Mouse (Mus musculus) limb, embryonic 11.5 days (tissue): Measurements from ENCODE around the gene Trir. TPM values are rescaled to one million over a fixed set of nuclear protein-coding genes. Genes with fewer than 3 reads are reported as not detected.
A peak's percentile ranks its signal among the peaks of the same experiment; 100 is the strongest.

Experiments
- ATAC-seq: fragments of 200-750 bp; cut with Nextera tagmentation; 2 replicates; pipeline ENCODE4 v1.8.0; 2017; ENCODE audit warnings: low read depth; ENCODE audit not compliant: insufficient number of reproducible peaks, low FRiP score, low TSS enrichment
- DNase-seq: peaks from one replicate; pipeline ENCODE4 v3.0.0-alpha.2; 2015; ENCODE audit warnings: low spot score
- H3K27ac ChIP-seq: fragments of 300-500 bp; sonication (generic); replicated peaks from 2 replicates; pipeline ENCODE4 v1.5.1; 2014; ENCODE audit warnings: low read depth, mild to moderate bottlenecking, low read length
- H3K27me3 ChIP-seq: fragments of 300-500 bp; sonication (generic); 2 replicates; pipeline ENCODE4 v1.6.1; 2014; ENCODE audit warnings: mild to moderate bottlenecking, low read length, mixed read lengths; ENCODE audit not compliant: control insufficient read depth, insufficient read depth
- H3K36me3 ChIP-seq: fragments of 300-500 bp; sonication (generic); 2 replicates; pipeline ENCODE4 v1.6.1; 2014; ENCODE audit warnings: mild to moderate bottlenecking, low read length, moderate library complexity, mixed read lengths; ENCODE audit not compliant: control insufficient read depth, insufficient read depth
- H3K4me1 ChIP-seq: fragments of 300-500 bp; sonication (generic); 2 replicates; pipeline ENCODE4 v1.6.1; 2014; ENCODE audit warnings: low read length, mixed read lengths; ENCODE audit not compliant: control insufficient read depth, insufficient read depth
- H3K4me2 ChIP-seq: fragments of 300-500 bp; sonication (generic); 2 replicates; pipeline ENCODE4 v1.6.1; 2014; ENCODE audit warnings: low read depth, mild to moderate bottlenecking, moderate library complexity; ENCODE audit not compliant: severe bottlenecking
- H3K4me3 ChIP-seq: fragments of 300-500 bp; sonication (generic); 2 replicates; pipeline ENCODE4 v1.5.1; 2014; ENCODE audit warnings: low read depth, low read length
- H3K9ac ChIP-seq: fragments of 300-500 bp; sonication (generic); 2 replicates; pipeline ENCODE4 v1.6.1; 2014; ENCODE audit warnings: mild to moderate bottlenecking, low read length
- H3K9me3 ChIP-seq: fragments of 300-500 bp; sonication (generic); 2 replicates; pipeline ENCODE4 v1.6.1; 2016; ENCODE audit warnings: low read length; ENCODE audit not compliant: control insufficient read depth
- WGBS: fragments of 180-500 bp; shearing (Covaris S2); extraction: QIAGEN DNeasy Blood & Tissue Kit; methylation state at CpG from one replicate; pipeline ENCODE4 v1.1.7; 2014; 5-methylcytosine and 5-hydroxymethylcytosine counted together
- polyA plus RNA-seq: library from polyadenylated mRNA; unstranded; fragments of >200 nt; fragmentation: Nextera tagmentation; extraction: Ambion mirVana; gene quantifications from 2 replicates; pipeline ENCODE4 v1.2.1, GENCODE M21; 2014

Trir gene
- polyA plus RNA-seq, 1 experiment from 2014 or later = 197 TPM

DNA sequence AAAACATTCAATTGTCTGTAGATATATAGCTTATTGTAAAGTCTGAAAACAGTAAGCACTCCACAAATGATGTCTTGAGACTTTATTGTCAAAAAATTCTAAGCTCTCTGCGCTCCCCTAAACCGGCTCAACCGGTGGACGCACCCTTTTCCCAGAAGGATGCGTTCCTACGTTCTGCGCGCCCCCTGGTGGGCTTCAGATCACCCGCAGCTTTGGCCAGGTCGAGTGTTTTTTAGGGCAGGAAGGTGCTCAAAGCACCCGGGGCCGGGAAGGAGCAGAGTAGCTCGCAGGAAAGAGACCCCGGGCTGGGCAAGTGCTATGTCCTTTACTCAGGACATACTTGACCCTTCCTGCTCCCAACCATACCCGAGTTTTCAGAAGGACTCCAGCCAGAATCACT, 36.8 kb upstream of the Trir start:
- Histone ChIP-seq H3K27ac (0 out of 2 replicates have a peak overlapping the region, but pooled peaks have one; percentile 23), H3K4me1 (peaks cover 16% of the 10 kb centered on the region), H3K27me3 (peaks cover 2% of the 10 kb centered on the region; the same call in 1 of the 2 replicates), H3K9ac (peak overlapping the region; percentile 61), H3K4me2 (peak overlapping the region; percentile 55), H3K36me3 (no peaks in the 10 kb centered on the region), H3K4me3 (peak overlapping the region; percentile 32), H3K9me3 (no peaks in the 10 kb centered on the region)
- under 1% methylated on average over 15 of the region's 15 CpGs for WGBS
- peak; percentile 95 for DNase-seq
- ATAC-seq = peak; percentile 29

DNA sequence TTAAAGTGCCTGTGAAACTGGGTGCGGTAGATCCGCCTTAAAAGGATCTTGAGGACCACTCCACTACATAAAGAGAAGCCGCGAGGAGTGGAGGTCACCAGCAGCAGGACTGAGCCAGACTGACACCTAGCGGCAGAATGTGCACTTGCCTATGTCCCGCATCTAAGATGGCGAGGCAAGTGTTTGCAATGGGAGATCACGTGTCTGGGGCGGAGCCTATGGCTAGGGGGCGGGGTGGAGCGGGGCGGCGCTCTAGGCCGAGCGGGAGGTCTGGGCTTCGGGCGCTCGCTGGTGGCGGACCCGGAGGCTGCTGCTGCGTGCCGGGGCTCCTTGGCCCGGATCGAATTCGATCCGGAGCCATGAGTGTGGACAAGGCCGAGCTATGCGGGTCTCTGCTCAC, 36.3 kb upstream of the Trir start, which contains the start of gene Hook2:
TSS of gene Hook2 (plus strand) at position 255 of the 400 bp plus-strand sequence.
- no peaks in the 10 kb centered on the region for H3K9me3 ChIP-seq
- H3K4me2 ChIP-seq = peak within 1 kb of the TSS; percentile 55
- peak within 1 kb of the TSS; percentile 61 for H3K9ac ChIP-seq
- H3K36me3 ChIP-seq = no peaks in the 10 kb centered on the region
- peaks cover 7% of the 10 kb centered on the region for H3K27me3 ChIP-seq
- whole genome bisulfite sequencing = under 1% methylated on average over 26 of the region's 28 CpGs
- ATAC-seq (peak; percentile 91), DNase-seq (peak; percentile 98)
- 0 out of 2 replicates have a peak within 1 kb of the TSS, but pooled peaks have one; percentile 23 for H3K27ac ChIP-seq
- H3K4me3 ChIP-seq = peak within 1 kb of the TSS; percentile 32
- H3K4me1 ChIP-seq = peaks cover 13% of the 10 kb centered on the region

DNA sequence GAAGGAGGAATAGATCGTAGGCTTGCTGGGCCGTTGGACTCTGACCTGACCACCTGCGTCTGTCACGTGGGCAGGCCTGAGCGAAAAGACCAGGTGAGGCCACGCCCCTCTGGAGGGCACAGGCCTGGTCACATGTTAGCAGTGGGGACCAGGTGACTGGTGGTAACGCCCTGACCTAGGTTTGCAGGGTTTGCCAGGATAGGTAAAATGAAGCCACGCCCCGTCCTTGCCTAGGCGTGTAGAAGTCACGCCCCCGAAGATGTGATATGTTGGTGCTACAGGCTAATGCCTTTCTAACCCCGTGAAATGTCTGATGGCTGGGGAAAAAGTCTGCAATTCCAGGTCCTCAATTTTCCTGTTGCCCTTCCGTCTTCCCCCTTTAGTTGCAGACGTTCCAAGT, 35.8 kb upstream of the Trir start:
- H3K4me3 ChIP-seq = peak overlapping the region; percentile 32
- H3K27me3 ChIP-seq = peaks cover 11% of the 10 kb centered on the region
- peaks cover 10% of the 10 kb centered on the region for H3K4me1 ChIP-seq
- H3K27ac ChIP-seq = no peak overlapping the region
- WGBS = 2% methylated on average over 15 of the region's 15 CpGs
- ATAC-seq (peak; percentile 50), DNase-seq (peak; percentile 62)
- no peaks in the 10 kb centered on the region for H3K9me3 ChIP-seq
- H3K36me3 ChIP-seq = no peaks in the 10 kb centered on the region
- H3K4me2 ChIP-seq = peak overlapping the region; percentile 55
- peak overlapping the region; percentile 53 for H3K9ac ChIP-seq

DNA sequence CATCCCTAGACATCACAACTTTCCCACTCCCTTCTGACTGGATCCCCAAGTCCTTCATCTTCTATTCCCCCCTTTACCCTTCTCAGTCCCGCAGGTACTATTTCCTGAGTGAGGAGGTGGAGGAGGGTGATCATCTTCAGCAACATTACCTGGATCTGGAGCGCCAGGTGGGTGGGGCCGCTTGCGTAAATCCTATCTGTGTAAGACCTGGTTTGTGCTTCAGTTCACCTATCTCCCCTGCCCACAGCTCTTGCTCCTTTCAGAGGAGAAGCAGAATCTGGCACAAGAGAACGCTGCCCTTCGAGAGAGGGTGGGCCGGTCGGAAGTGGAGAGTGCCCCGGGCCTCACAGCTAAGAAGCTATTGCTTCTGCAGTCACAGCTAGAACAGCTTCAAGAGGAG, 32.2 kb upstream of the Trir start:
- DNase-seq = no peak
- 92% methylated on average over 9 of the region's 9 CpGs for WGBS
- H3K4me2 ChIP-seq = no peak overlapping the region
- H3K27me3 ChIP-seq = peaks cover 14% of the 10 kb centered on the region
- H3K4me3 ChIP-seq = no peak overlapping the region
- no peaks in the 10 kb centered on the region for H3K9me3 ChIP-seq
- no peak overlapping the region for H3K9ac ChIP-seq
- no peak for ATAC-seq
- no peak overlapping the region for H3K27ac ChIP-seq
- H3K4me1 ChIP-seq = peaks cover 10% of the 10 kb centered on the region; the same call in 1 of the 2 replicates
- H3K36me3 ChIP-seq = no peaks in the 10 kb centered on the region

DNA sequence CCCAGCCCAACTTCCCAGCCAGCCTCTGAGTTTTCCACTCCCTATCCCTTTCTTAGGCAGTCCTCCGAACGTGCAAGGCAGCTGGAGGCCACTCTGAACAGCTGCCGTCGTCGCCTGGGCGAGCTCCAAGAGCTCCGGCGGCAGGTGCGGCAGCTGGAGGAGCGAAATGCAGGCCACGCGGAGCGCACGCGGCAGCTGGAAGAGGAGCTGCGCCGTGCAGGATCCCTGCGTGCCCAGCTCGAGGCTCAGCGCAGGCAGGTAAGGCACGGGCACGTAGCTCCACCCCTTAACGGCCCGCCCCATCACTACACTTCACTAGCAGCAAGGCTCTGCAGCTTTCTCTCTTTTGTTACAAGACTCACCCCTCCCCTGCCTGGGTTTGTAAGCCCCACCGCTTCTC, 30.9 kb upstream of the Trir start:
- no peak overlapping the region for H3K4me2 ChIP-seq
- 32% methylated on average over 25 of the region's 25 CpGs for WGBS

DNA sequence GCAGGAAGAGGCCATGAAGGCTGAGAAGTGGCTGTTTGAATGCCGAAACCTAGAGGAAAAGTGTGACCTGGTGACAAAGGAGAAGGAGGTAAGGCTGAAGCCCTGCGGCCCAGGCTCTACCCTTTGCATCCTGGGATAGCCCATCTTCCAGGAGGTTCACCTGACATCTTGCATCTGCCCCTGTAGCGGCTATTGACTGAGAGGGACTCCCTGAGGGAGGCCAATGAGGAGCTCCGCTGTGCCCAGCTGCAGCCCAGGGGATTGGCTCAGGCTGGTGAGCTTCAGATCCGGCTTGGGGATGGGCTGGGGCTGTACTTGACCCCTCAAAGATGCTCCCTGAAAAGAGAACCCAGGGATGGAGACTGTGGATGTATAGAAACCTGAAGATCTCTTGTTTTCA, 29.6 kb upstream of the Trir start:
- H3K4me1 ChIP-seq = peaks cover 7% of the 10 kb centered on the region; the same call in 1 of the 2 replicates
- no peaks in the 10 kb centered on the region for H3K9me3 ChIP-seq
- H3K36me3 ChIP-seq = no peaks in the 10 kb centered on the region
- peaks cover 14% of the 10 kb centered on the region for H3K27me3 ChIP-seq
- DNase-seq (no peak), ATAC-seq (no peak)
- 76% methylated on average over 5 of the region's 5 CpGs for WGBS
- H3K4me2 ChIP-seq = no peak overlapping the region
- no peak overlapping the region for H3K27ac ChIP-seq
- H3K9ac ChIP-seq = no peak overlapping the region
- no peak overlapping the region for H3K4me3 ChIP-seq

More for the DNA sequence above, 30.9 kb upstream of the Trir start:
- Histone ChIP-seq H3K9ac (no peak overlapping the region), H3K36me3 (no peaks in the 10 kb centered on the region), H3K4me1 (peaks cover 9% of the 10 kb centered on the region; the same call in 1 of the 2 replicates), H3K9me3 (no peaks in the 10 kb centered on the region), H3K27ac (no peak overlapping the region), H3K27me3 (peaks cover 14% of the 10 kb centered on the region), H3K4me3 (no peak overlapping the region)
- DNase-seq (peak; percentile 41), ATAC-seq (no peak)

DNA sequence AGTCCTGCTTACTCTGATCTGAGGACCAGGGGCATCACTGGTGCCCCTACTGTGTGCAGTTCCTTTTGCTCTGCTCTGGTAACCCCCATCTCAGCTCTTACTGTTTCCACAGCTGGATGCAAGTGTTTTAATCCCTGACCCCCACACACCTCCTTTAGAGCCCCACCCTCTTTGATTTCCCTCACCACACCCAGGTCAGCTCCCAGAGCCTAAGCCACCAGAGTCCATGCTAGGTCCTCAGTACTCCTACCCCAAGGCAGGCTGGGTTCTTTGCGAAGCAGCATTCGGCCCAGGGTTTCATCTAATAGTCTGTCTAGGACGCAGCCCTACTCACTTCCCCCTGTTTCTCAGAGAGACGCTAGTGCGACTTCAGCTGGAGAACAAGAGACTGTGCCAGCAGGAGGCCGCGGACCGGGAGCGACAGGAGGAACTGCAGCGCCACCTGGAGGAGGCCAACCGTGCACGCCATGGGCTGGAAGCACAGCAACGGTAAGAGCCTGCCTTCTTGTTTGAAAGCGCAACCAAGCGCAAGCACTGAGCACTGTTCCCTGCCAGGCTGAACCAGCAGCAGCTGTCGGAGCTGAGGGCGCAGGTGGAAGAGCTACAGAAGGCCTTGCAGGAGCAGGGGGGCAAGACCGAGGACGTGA, 28.9 kb upstream of the Trir start:
- H3K27me3 ChIP-seq = peaks cover 14% of the 10 kb centered on the region
- H3K9me3 ChIP-seq = no peaks in the 10 kb centered on the region
- H3K4me1 ChIP-seq = peaks cover 7% of the 10 kb centered on the region; the same call in 1 of the 2 replicates
- no peak overlapping the region for H3K27ac ChIP-seq
- H3K9ac ChIP-seq = peak overlapping the region; percentile 22
- no peak overlapping the region for H3K4me3 ChIP-seq
- DNase-seq (peak; percentile 95), ATAC-seq (0 out of 2 replicates have a peak, but pooled peaks have one; percentile 17)
- H3K4me2 ChIP-seq = peak overlapping the region; percentile 24; the same call in 1 of the 2 replicates
- 5% methylated on average over 19 of the region's 19 CpGs for WGBS
- H3K36me3 ChIP-seq = no peaks in the 10 kb centered on the region

DNA sequence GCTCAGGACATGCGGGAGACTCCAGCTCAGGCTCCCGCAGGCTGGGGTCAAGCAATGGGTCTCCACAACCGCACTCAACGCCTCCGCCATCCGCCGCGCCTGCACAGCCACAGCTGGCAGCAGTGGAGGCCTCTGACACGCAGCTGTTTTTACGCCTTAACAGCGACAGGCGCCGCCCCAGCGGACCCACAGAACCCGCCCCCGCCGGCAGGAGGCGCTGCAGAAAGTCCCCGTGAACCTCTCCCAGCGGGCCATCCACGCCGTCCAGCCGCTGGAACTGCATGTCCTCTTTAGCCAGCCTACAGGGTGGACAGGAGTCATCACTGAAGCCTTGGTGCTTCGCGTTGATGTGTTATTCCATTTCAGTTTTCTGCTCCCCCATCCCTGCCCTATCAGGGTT, 18.9 kb upstream of the Trir start:
- Histone ChIP-seq H3K36me3 (no peaks in the 10 kb centered on the region), H3K9me3 (no peaks in the 10 kb centered on the region), H3K4me1 (no peaks in the 10 kb centered on the region), H3K4me3 (no peak overlapping the region), H3K4me2 (no peak overlapping the region), H3K27me3 (peaks cover 21% of the 10 kb centered on the region), H3K9ac (no peak overlapping the region), H3K27ac (no peak overlapping the region)
- peak; percentile 64 for DNase-seq
- no peak for ATAC-seq
- 13% methylated on average over 25 of the region's 25 CpGs for WGBS
